Mouse (Mus musculus) hematopoietic stem cell, adult 5-6 weeks (primary cell): Measurements from ENCODE around the gene Itga11. TPM values are rescaled to one million over a fixed set of nuclear protein-coding genes. Genes with fewer than 3 reads are reported as not detected.
A peak's percentile ranks its signal among the peaks of the same experiment; 100 is the strongest.

Experiments used
- ATAC-seq, 2 experiments: fragments of 125-278 bp in 1 of 2; replicated peaks in 1 of 2; 2 replicates each; pipeline ENCODE4 v1.8.0; 2016 to 2017; ENCODE audit warnings: inconsistent platforms in 2 of 2, mild to moderate bottlenecking in 2 of 2, moderate number of reproducible peaks in 2 of 2, low read depth in 1 of 2, moderate TSS enrichment in 1 of 2; ENCODE audit not compliant: low FRiP score in 2 of 2, poor library complexity in 2 of 2, severe bottlenecking in 2 of 2, insufficient read depth in 1 of 2, low TSS enrichment in 1 of 2
- total RNA-seq: library from RNA; stranded (forward); fragments of 172-1452, 232-1000 nt; gene quantifications from 2 replicates; pipeline ENCODE4 v1.2.3, GENCODE M21; 2017

Gene Itga11
- total RNA-seq, 1 experiment from 2014 or later = not detected

GRCm38 (mm10) chr9:62726472-62726871 lies 48.8 kb downstream of the Itga11 start:
- ATAC-seq = no peak

GRCm38 (mm10) chr9:62744558-62745275 lies 67.1 kb downstream of the Itga11 start:
- peak in 1 of 2 experiments; percentile 62; a peak in 1 of 4 replicates for ATAC-seq

DNA sequence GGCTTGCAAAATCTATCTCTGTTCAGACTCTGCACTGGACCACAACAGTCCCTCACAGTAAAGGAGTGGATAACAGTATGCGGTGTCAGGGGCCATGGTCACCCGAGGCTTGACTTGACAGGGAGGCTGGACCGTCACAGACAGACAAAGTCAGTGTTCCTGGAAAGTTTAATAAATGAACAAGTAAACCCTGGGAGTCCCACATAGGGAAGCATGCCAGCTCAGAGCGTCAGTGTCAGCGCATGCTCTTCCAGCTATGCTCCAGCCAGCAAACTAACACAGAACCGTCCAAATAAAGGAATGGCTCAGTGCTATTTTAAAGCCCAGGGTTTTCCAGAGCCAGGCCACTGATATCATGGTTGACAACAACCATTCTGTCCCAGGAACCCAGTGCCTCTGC lies 69.0 kb downstream of the Itga11 start:
- no peak for ATAC-seq

GRCm38 (mm10) chr9:62749666-62750065 lies 72.0 kb downstream of the Itga11 start:
- no peak for ATAC-seq

GRCm38 (mm10) chr9:62750381-62750780 lies 72.8 kb downstream of the Itga11 start:
- no peak for ATAC-seq

GRCm38 (mm10) chr9:62758288-62758687 lies 80.7 kb downstream of the Itga11 start:
- ATAC-seq = no peak

DNA sequence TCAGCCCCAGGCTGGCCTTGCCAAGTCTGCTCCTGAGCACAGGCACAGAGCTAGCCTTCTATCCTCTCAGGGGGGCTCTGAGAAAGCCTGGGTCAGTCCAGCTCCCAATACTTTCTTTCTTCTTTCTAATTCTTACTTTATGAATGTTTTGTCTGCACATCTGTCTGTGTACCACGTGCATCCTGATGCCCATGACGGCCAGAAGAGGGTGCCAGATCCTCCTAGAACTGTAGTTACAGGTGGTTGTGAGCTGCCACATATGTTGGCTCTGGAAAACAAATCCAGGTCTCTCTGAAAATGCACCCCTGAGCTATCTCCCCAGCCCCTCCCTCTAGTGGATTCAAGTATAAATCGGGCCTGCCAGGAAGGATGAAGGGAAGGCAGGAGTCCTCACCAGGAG lies 82.0 kb downstream of the Itga11 start:
- ATAC-seq = no peak

DNA sequence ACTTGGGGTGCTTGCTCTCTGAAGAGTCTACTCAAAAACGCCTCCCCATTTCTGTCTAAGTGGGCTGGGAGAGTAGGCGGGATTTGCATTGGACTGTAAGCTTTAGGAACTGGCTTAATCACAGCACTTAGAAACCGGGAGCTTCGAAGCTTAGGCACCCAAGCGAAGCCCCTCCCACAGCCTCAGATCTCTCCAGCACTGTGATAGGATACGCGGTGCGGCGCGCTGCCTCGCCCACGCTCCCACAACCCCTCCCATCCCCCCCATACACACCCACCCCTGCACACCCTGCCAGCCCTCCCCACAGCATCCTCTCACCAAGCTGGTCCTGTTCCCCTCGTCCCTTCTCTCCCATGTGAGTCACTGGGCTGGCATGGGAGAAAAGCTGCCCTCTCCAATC lies 85.9 kb downstream of the Itga11 start:
- ATAC-seq = no peak

DNA sequence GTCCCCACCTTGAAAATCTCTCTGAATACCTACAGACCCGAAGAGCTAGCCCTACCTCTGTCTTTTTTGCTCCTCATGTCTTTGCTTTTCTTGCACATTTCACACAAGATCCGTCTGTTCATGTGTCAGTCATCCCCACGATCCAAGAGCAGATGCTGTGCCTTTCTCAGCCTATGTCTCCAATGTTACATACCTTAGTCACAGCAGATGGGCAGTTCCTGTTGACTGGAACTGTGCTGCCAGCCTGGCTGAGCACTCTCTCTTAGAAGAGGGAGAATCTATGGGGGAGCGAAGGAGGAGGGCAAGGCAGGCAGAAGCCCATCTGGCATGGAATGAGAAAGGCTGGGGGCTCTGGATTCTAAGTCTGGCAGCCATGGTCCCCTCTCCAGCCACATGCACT lies 87.7 kb downstream of the Itga11 start:
- no peak for ATAC-seq

- no peak for ATAC-seq
These were observed 89.8 kb downstream of the Itga11 start for GRCm38 (mm10) chr9:62767464-62767863.

DNA sequence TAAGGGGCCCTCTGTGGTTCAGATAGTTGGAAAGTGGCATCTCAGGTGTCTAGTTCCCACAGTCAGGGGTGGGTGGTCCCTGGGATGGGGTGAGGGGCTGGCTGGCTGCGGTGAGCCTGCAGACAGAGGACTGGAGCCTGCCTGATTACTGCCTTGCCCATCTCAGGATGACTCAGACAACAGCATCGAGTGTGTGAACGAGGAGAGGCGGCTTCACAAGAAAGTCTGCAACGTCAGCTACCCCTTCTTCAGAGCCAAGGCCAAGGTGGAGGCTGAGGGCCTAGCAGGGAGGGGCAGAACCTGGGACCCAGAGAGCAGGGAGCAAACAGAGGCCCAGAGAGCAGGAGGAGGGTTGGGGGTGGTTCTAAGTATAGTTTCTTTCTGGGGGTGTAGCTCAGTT lies 90.7 kb downstream of the Itga11 start:
- ATAC-seq = no peak

GRCm38 (mm10) chr9:62772746-62773145 lies 95.1 kb downstream of the Itga11 start:
- no peak for ATAC-seq

- no peak for ATAC-seq
These were observed 97.8 kb downstream of the Itga11 start for GRCm38 (mm10) chr9:62775464-62775863.

GRCm38 (mm10) chr9:62777461-62777860 lies 99.8 kb downstream of the Itga11 start:
- ATAC-seq = peak; percentile 71 to 85

DNA sequence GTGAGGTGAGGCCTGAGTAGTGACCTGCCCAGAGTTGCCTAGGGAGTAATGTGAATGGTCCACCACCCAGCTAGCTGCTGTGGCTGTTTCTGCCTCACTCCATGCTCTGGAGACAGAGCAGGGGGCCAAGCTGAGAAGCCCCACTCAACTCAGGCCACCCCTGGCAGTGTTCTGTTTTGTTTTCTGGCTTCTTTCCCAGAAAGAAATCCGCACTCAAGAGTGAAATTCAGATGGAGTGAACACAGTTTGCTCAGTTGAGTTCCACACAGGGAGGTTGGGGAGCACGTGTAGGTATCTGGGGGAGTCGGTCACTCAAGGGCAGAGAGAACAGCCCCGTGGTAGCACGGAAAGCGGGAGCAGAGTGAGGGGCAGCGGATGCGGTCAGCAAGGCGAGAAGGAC lies 101.1 kb downstream of the Itga11 start:
- no peak for ATAC-seq

DNA sequence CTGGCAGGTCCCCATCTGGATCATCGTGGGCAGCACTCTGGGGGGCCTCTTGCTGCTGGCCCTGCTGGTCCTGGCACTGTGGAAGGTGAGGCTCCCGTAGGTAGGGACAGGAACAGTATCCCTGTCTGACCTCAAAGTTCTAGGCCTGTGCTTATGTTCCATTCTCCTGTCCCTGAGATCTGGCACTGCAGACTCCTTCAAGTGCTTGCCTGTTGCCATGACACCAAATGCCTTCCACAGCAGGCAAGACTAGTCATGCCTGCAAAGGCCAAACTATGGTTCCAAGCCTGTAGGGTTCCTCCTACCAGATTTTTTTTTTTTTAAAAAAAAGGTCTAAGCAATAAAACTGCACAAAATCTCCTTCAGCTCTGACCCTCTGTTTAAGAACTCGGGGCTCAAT lies 104.3 kb downstream of the Itga11 start:
- ATAC-seq = no peak

GRCm38 (mm10) chr9:62782976-62783781 lies 105.6 kb downstream of the Itga11 start:
- no peak for ATAC-seq

DNA sequence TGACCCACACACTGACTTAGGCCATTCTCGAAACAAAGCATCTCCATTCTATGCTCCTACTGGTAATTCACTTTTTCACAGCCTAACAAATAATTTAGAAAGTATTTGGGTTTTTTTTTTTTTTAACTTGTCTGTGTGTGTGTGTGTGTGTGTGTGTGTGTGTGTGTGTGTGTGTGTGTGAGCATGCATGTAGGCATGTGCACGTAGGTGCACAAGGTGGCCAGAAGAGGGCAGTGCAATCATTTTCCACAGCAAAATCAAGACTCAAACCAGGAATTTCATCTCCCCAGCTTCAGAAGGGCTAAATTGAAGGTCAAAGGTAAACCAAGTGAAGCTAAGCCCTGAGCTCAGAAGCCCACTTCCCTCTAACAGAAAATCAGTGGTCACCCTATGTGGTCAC lies 106.6 kb downstream of the Itga11 start:
- no peak for ATAC-seq

DNA sequence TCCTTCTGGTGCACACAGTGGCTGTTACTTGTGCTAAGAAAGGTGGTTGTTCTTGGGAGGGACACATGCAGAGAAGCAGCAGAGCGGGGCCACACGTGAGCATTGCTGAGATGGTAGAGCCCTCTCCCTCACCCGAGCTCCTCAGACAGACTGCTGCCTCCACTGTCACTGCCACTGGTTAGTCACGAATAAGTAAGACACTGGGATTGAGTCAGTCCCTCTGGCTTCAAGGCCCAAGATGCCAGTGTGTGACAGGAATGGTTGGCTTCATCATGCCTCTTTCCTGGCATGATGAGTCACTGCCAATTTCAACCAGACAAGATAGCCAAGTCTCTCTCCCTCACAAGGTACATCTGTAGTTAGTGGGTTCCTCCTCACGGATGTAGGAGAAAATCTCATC lies 109.1 kb downstream of the Itga11 start:
- no peak for ATAC-seq
